Mouse (Mus musculus) small intestine, adult 2 months (tissue): Measurements from ENCODE around the gene 2610001J05Rik. TPM values are rescaled to one million over a fixed set of nuclear protein-coding genes. Genes with fewer than 3 reads are reported as not detected.
"Not testable (repeated sequence)": the region's sequence is repeated elsewhere in the genome, so short reads cannot be mapped to it uniquely, and the experiment has no call there.

ENCODE experiments used
- H3K27ac ChIP-seq: fragments of 200-500 bp; 2 replicates; pipeline ENCODE4 v1.5.1; 2012; ENCODE audit warnings: low read depth, low read length, control low read depth, inconsistent platforms; ENCODE audit not compliant: insufficient read depth
- H3K27me3 ChIP-seq: fragments of 200-500 bp; 2 replicates; pipeline ENCODE4 v1.6.1; 2012; ENCODE audit warnings: mild to moderate bottlenecking, moderate library complexity, low read length, inconsistent platforms; ENCODE audit not compliant: control insufficient read depth, insufficient read depth
- H3K36me3 ChIP-seq: fragments of 200-500 bp; 2 replicates; pipeline ENCODE4 v1.6.1; 2012; ENCODE audit warnings: mild to moderate bottlenecking, low read length, control low read depth, inconsistent platforms; ENCODE audit not compliant: control insufficient read depth, insufficient read depth
- H3K4me1 ChIP-seq: fragments of 200-500 bp; 2 replicates; pipeline ENCODE4 v1.6.1; 2012; ENCODE audit warnings: low read length, inconsistent platforms, mixed read lengths; ENCODE audit not compliant: control insufficient read depth, insufficient read depth, insufficient read length
- H3K4me3 ChIP-seq: fragments of 200-500 bp; 2 replicates; pipeline ENCODE4 v1.5.1; 2012; ENCODE audit warnings: low read depth, mild to moderate bottlenecking, control low read depth, inconsistent platforms, low read length, moderate library complexity
- CTCF ChIP-seq: fragments of 200-500 bp; IDR thresholded peaks from 2 replicates; pipeline ENCODE4 v1.5.1; 2012; ENCODE audit warnings: low read depth, mild to moderate bottlenecking, control low read depth, inconsistent platforms, low read length, moderate library complexity, mixed read lengths; ENCODE audit not compliant: insufficient replicate concordance, insufficient read length; ENCODE audit errors: extremely low read depth
- POLR2A ChIP-seq: fragments of 200-500 bp; IDR thresholded peaks from 2 replicates; pipeline ENCODE4 v1.6.1; 2012; ENCODE audit warnings: low read depth, mild to moderate bottlenecking, control low read depth, inconsistent platforms, low read length, moderate library complexity
- WGBS: fragments of 180-500 bp; shearing (Covaris S2); methylation state at CpG from one replicate; pipeline ENCODE4 v1.1.7; 2018; 5-methylcytosine and 5-hydroxymethylcytosine counted together
- polyA plus RNA-seq: library from polyadenylated mRNA; depleted of rRNA; stranded (reverse); fragments of >200 nt; gene quantifications from 2 replicates; pipeline ENCODE4 v1.2.3, GENCODE M21; 2012

Gene 2610001J05Rik
- polyA plus RNA-seq, 1 experiment, result 5.3 TPM

DNA sequence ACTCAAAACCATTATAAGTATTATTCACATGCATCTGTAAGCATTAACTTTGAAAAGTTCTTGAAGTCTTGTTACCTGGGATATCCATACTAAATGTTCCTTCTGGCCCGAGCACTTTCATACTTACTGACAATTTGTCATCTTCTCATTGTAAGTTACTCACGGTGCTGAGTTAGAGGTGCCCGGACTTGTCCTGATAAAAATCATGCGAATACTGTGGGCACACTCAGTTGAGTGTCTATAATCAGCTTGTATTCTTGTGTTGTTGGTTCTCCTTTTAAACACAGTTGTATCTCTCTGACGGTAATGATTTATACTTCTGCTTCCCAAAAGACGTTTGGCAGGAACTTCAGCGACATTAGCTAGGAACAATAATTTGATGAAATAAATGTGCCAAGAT is 758 bp upstream of the 2610001J05Rik start:
- no peak overlapping the region for H3K27ac ChIP-seq
- no peaks in the 10 kb centered on the region for H3K27me3 ChIP-seq
- no peak overlapping the region for H3K4me3 ChIP-seq
- H3K4me1 ChIP-seq, result peaks cover 4% of the 10 kb centered on the region; the same call in 1 of the 2 replicates
- TF ChIP-seq CTCF, result no peak
- WGBS, result 38% methylated on average over 7 of the region's 7 CpGs
- H3K36me3 ChIP-seq, result peaks cover 2% of the 10 kb centered on the region; the same call in 1 of the 2 replicates

DNA sequence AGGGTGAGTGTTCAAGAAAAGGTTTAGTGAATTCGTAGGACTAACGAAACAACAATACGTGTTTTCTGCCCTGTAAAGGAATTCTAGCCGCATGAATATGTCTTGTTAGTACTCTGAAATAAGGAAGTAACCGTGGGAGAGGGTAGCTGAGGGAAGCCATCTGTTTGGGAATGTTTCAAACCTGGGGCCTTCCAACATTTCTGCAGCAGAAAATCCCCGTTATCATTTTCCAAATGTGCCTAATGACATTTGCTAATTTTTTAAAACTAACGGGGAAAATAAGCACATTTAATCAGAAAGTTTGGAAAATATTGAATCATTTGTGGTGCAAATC is 274 bp upstream of the 2610001J05Rik start:
- TF ChIP-seq POLR2A, result no peak
- TF ChIP-seq CTCF, result no peak
- H3K4me1 ChIP-seq, result peaks cover 4% of the 10 kb centered on the region; the same call in 1 of the 2 replicates
- H3K4me3 ChIP-seq, result peak overlapping the region; percentile 63
- peaks cover 2% of the 10 kb centered on the region; the same call in 1 of the 2 replicates for H3K36me3 ChIP-seq
- under 1% methylated on average over 7 of the region's 7 CpGs for WGBS
- no peaks in the 10 kb centered on the region for H3K27me3 ChIP-seq
- H3K27ac ChIP-seq, result peak overlapping the region; percentile 76

DNA sequence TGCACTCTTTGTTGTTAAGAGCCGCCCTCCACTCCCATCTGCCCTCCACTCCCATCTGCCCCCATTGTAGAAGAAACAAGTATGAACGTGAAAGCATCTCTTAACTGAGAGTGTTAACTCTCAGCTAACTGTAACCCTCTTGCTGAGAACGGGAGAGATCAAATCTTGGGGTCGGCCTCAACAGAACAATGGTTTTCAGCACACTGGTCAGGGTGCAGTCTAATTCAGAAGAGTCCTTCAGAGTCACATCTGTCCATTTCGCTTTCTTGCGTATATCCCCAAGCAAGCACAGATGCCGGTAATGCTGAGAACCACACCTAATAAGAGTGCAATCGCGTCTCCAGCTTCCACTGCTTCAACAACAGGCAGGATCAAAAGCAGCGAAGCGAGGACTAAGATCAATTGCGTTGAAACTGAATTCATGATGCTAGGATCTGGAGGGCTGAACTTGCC is 1.0 kb downstream of the 2610001J05Rik start:
- Histone ChIP-seq H3K4me1 (peaks cover 4% of the 10 kb centered on the region; the same call in 1 of the 2 replicates), H3K27me3 (no peaks in the 10 kb centered on the region), H3K27ac (no peak overlapping the region), H3K36me3 (peaks cover 2% of the 10 kb centered on the region; the same call in 1 of the 2 replicates), H3K4me3 (peak overlapping the region; percentile 36)
- 26% methylated on average over 12 of the region's 12 CpGs for WGBS
- no peak for TF ChIP-seq POLR2A
- TF ChIP-seq CTCF, result no peak

DNA sequence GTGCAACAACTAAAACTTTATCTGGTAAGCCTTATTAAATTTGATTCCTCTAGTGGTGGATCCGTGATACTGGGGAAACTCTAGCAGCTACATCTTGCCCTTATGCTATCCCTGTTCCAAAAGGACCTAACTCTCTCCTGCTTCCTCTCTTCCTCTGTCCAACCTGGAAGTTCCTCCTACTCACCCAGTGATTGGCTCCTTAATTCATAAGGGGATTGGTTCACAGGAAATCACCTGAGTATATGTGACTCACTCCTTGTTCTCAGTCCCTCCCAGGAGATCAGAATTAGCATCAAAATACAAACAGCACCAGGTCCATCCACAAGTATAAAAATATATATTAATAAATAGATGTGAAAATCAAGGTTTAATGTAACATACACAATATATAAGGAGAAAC is 10.7 kb downstream of the 2610001J05Rik start:
- H3K4me1 ChIP-seq, result no peaks in the 10 kb centered on the region
- no peak overlapping the region for H3K4me3 ChIP-seq
- 71% methylated on average over 1 of the region's 1 CpGs for WGBS
- H3K27ac ChIP-seq, result no peak overlapping the region
- no peaks in the 10 kb centered on the region for H3K27me3 ChIP-seq
- TF ChIP-seq CTCF (no peak), POLR2A (no peak)
- no peaks in the 10 kb centered on the region for H3K36me3 ChIP-seq

DNA sequence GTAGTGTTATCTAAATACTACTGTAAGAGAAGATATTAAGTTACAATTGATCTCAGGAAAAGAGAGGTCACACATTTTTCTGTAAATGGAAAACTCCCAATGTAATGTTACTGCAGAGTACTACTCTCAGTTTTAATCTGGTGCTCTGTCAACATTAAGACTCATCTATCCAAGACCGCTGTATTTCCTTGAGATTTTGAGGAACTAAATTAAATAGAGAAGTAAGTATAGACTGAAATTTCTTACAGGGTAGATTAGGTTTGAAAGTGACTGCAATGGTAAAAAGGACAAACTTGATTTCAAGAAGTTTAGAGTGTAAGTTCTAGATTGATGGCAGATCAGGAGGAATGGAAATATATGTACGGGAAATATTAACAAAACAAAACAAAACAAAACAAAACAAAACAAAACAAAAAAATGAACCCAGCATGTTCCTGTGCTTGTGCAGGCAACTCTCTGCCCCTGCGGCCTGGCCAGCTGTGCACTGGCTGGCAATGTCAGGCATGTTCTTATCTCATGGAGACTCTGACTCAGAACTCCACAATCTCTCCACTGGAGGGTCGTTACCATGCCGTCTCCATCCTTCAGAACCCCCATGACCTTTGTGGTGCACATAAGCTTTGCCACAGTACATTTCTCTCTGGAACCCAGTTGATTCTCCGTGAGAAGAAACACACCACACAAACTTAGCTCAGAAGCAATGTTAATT is 11.3 kb downstream of the 2610001J05Rik start:
- no peaks in the 10 kb centered on the region for H3K4me1 ChIP-seq
- H3K4me3 ChIP-seq, result no peak overlapping the region
- H3K36me3 ChIP-seq, result no peaks in the 10 kb centered on the region
- TF ChIP-seq POLR2A (no peak), CTCF (no peak)
- H3K27ac ChIP-seq, result no peak overlapping the region
- no peaks in the 10 kb centered on the region for H3K27me3 ChIP-seq
- WGBS, result 71% methylated on average over 6 of the region's 6 CpGs

DNA sequence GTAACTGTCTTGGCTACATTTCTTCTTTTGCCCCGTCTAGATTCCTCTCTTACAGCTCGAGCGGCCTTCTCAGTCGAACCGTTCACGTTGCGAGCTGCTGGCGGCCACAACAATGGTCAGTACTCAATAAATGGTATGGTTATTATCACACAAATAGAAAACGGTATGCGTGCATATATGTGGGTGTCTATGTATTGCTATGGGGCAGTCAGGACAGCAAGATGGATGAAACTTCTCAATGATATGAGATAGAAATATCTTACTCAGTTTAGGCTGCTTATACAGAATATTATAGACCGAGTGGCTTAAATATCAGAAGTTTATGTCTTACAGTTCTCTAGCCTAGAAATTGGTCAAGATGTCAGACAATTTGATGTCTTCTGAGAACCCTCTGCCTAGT is 17.1 kb downstream of the 2610001J05Rik start:
- Histone ChIP-seq H3K27me3 (no peaks in the 10 kb centered on the region), H3K4me3 (no peak overlapping the region), H3K36me3 (no peaks in the 10 kb centered on the region), H3K27ac (no peak overlapping the region), H3K4me1 (no peaks in the 10 kb centered on the region)
- 43% methylated on average over 11 of the region's 11 CpGs for WGBS
- TF ChIP-seq POLR2A, result no peak

DNA sequence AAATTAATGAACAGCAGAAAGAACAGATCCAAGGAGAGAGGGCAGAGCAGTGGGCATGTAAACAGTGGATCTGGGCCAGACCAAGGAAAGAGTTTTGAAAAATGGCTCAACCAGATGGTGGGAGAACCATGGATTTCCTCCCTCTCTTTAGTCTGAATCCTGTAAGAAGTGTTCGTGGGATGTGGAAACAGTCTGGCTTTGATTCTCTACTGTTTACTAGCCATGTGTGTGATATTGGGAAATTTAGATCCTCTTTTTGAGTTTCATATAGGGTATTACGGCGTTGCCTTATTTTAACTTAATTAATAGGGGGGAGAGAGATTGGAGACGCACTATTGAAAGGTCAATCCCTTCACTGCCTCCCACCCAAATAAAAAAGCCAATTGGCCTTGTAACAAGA is 18.1 kb downstream of the 2610001J05Rik start:
- no peak overlapping the region for H3K27ac ChIP-seq
- H3K36me3 ChIP-seq, result no peaks in the 10 kb centered on the region
- WGBS, result 92% methylated on average over 4 of the region's 4 CpGs
- H3K4me1 ChIP-seq, result no peaks in the 10 kb centered on the region
- H3K27me3 ChIP-seq, result no peaks in the 10 kb centered on the region
- H3K4me3 ChIP-seq, result no peak overlapping the region
- TF ChIP-seq POLR2A (no peak), CTCF (no peak)

DNA sequence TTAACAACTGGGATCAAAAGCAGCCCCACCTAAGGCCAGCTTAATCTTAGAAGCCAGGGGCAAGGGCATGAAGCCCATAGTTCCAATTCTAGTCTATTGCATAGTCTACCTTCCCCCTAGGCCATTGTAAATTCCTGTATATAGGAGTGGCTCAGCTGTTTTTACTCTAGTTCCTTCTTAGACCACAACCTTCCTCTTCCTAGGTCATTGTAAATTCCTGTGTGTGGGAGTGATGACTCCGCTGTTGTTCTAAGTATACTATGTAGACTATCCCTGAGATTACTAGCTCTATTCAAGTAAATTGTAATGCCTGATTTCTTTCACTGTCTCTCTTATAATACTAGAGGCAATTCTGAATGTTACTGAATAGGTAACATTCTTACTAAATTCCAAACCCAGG is 25.3 kb downstream of the 2610001J05Rik start:
- WGBS, result 91% methylated on average over 1 of the region's 1 CpGs

More for the DNA sequence above, 25.3 kb downstream of the 2610001J05Rik start:
- H3K27me3 ChIP-seq, H3K27ac ChIP-seq, H3K36me3 ChIP-seq, H3K4me3 ChIP-seq, H3K4me1 ChIP-seq: not testable (repeated sequence)
